Comparison of ENCODE assay signal across 10 mouse cellular contexts in the genomic region with DNA sequence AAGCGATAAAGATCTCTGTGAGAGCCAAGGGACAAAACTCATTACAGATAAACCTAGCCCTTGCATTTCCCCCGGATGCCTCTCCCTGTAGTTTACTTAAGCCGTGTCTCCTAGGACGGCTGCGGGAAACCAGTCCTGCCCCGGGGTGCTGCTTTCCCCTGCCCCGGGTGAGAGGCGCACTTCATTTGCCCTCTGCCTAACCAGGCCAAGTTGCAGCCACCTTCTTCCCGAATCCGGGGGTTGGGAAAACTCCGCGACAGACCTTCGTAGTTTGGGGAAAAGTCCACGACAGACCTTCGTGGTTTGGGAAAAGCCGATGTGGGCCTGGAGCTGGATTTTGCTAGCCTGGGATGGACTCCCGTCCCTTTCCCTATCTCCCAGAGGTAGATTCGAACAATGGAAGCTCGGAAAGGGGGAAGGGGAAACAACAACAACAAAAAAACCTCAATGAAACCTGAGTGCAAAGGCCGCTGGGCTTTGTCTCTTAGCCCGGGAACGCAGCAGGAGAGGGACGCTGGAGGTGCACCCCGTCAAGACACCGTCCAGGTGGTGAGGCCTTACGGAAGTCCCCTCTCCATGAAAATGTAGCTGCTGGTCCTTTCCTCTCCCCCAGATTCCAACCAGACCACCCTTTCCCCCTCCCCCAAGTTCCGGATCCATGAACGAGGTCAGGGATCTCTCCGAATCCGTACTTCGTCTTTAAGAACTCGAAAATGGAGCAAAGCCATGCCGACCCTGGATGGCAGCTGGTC. TPM values are rescaled to one million over a fixed set of nuclear protein-coding genes. Genes with fewer than 3 reads are reported as not detected.
DNase-seq lines count a peak whose midpoint lies in the region; ATAC-seq lines count a peak whose summit lies in the region.
"Had no signal": no experiment of that assay in that cellular context is flagged by ENCODE, and none has a peak within 500 bp of the region (broad histone marks: within the 10 kb centered on the region; RNA-seq: fewer than 3 reads in every experiment).

No protein-coding gene starts in this region.

- H3K9me3 ChIP-seq in megakaryocyte, embryonic 14.5 days, result peaks cover 10% of the 10 kb centered on the region; the same call in 1 of the 2 replicates
- H3K9me3 ChIP-seq in embryonic facial prominence, embryonic 10.5 days, result no peaks in the 10 kb centered on the region
- no peaks in the 10 kb centered on the region for H3K9me3 ChIP-seq in heart, embryonic 12.5 days (replicated peaks)
- H3K9me3 ChIP-seq in kidney, embryonic 15.5 days (replicated peaks), result no peaks in the 10 kb centered on the region

- peak; percentile 59 for DNase-seq in embryonic facial prominence, embryonic 10.5 days (ENCODE audit: low spot score)
- DNase-seq in lung, adult 18-20 months, result peak; percentile 27 to 50
- peak; percentile 39 to 44 for DNase-seq in right cerebral cortex, adult 2 months (ENCODE audit: low spot score in 2 of 2)
- DNase-seq in adipocyte (ENCODE audit: low spot score), result no peak

- peak overlapping the region; percentile 66 for H3K9ac ChIP-seq in heart, embryonic 12.5 days
- H3K9ac ChIP-seq in kidney, embryonic 15.5 days, result peak overlapping the region; percentile 91

- no peak for ATAC-seq in megakaryocyte, adult 5-6 weeks (ENCODE audit: poor library complexity, severe bottlenecking)
- peak; percentile 22; the same call in 1 of the 2 replicates for ATAC-seq in heart, embryonic 12.5 days (ENCODE audit: insufficient number of reproducible peaks, low FRiP score)
- peak; percentile 22 for ATAC-seq in kidney, embryonic 15.5 days (replicated peaks; ENCODE audit: low FRiP score)

- peak overlapping the region; percentile 99 for H3K4me2 ChIP-seq in heart, embryonic 12.5 days
- H3K4me2 ChIP-seq in kidney, embryonic 15.5 days, result peak overlapping the region; percentile 81

- peak overlapping the region; percentile 94 for H3K27ac ChIP-seq in embryonic facial prominence, embryonic 10.5 days (replicated peaks)
- H3K27ac ChIP-seq in heart, embryonic 12.5 days (ENCODE audit: poor library complexity, severe bottlenecking), result peak overlapping the region; percentile 95
- H3K27ac ChIP-seq in kidney, embryonic 15.5 days, result peak overlapping the region; percentile 99
- H3K27ac ChIP-seq: macrophage had no signal

- under 1% methylated on average over 33 of the region's 33 CpGs for WGBS in embryonic facial prominence, embryonic 10.5 days
- WGBS in heart, embryonic 12.5 days, result 2% methylated on average over 33 of the region's 33 CpGs
- 1% methylated on average over 33 of the region's 33 CpGs for WGBS in kidney, embryonic 15.5 days

- no peaks in the 10 kb centered on the region for H3K36me3 ChIP-seq in megakaryocyte, embryonic 14.5 days (replicated peaks; ENCODE audit: low read length)
- no peaks in the 10 kb centered on the region for H3K36me3 ChIP-seq in embryonic facial prominence, embryonic 10.5 days (replicated peaks)
- H3K36me3 ChIP-seq in heart, embryonic 12.5 days, result no peaks in the 10 kb centered on the region
- H3K36me3 ChIP-seq in kidney, embryonic 15.5 days, result no peaks in the 10 kb centered on the region

- peaks cover 66% of the 10 kb centered on the region for H3K27me3 ChIP-seq in megakaryocyte, embryonic 14.5 days (replicated peaks)
- H3K27me3 ChIP-seq in embryonic facial prominence, embryonic 10.5 days (replicated peaks; ENCODE audit: low read depth, poor library complexity, severe bottlenecking), result no peaks in the 10 kb centered on the region; the same call in 1 of the 2 replicates
- H3K27me3 ChIP-seq in heart, embryonic 12.5 days (replicated peaks), result no peaks in the 10 kb centered on the region
- H3K27me3 ChIP-seq in kidney, embryonic 15.5 days, result no peaks in the 10 kb centered on the region
- H3K27me3 ChIP-seq: Patski had no signal

- H3K4me1 ChIP-seq in megakaryocyte, embryonic 14.5 days, result peaks cover 28% of the 10 kb centered on the region
- peaks cover 32% of the 10 kb centered on the region for H3K4me1 ChIP-seq in embryonic facial prominence, embryonic 10.5 days
- peaks cover 21% of the 10 kb centered on the region for H3K4me1 ChIP-seq in heart, embryonic 12.5 days (replicated peaks)
- peaks cover 29% of the 10 kb centered on the region for H3K4me1 ChIP-seq in kidney, embryonic 15.5 days

- H3K4me3 ChIP-seq in megakaryocyte, embryonic 14.5 days (replicated peaks), result peak overlapping the region; percentile 86
- peak overlapping the region; percentile 79 for H3K4me3 ChIP-seq in embryonic facial prominence, embryonic 10.5 days
- H3K4me3 ChIP-seq in heart, embryonic 12.5 days, result peak overlapping the region; percentile 75
- peak overlapping the region; percentile 73 for H3K4me3 ChIP-seq in kidney, embryonic 15.5 days (replicated peaks)

RNA-seq across cellular contexts. Expression of a gene that starts 0.6 kb away (rescaled TPM):
- 0.09 TPM in 1 of 2 replicates, not detected in the other for polyA plus RNA-seq in megakaryocyte, embryonic 14.5 days (2012; ENCODE audit: insufficient read depth, low replicate concordance)
- total RNA-seq in megakaryocyte, adult 5-6 weeks (2015), result not detected in 2 replicates
- total RNA-seq in megakaryocyte, adult 5-6 weeks (2017), result 0.07 TPM in 1 of 2 replicates, not detected in the other
- polyA plus RNA-seq in embryonic facial prominence, embryonic 10.5 days (2016; fragmentation: Nextera tagmentation; extraction: Ambion mirVana), result 36.3 and 40.7 TPM in 2 replicates
- 17.8 and 25.9 TPM in 2 replicates for polyA plus RNA-seq in heart, embryonic 12.5 days (2016; fragmentation: Nextera tagmentation; extraction: Ambion mirVana)
- 39.9 and 40.4 TPM in 2 replicates for polyA plus RNA-seq in kidney, embryonic 15.5 days (2015; fragmentation: Nextera tagmentation; extraction: Ambion mirVana)
- polyA plus RNA-seq: macrophage had no signal

Comparison
In these comparisons a context has a peak if more than half of its experiments do, and no peak if none do; other contexts are left out.
1. RNA of a gene that starts 0.6 kb away (polyA plus RNA-seq): 36.3 to 40.7 TPM in embryonic facial prominence, embryonic 10.5 days, 39.9 to 40.4 TPM in kidney, embryonic 15.5 days and 17.8 to 25.9 TPM in heart, embryonic 12.5 days; 0.09 TPM in megakaryocyte, embryonic 14.5 days; every median in the first group is over 10 times any median in the second.
2. Peak in every context shown above with its lines, with median percentiles within 50 percentile points of each other: H3K4me3 ChIP-seq and H3K27ac ChIP-seq.